Mouse (Mus musculus) left cerebral cortex, postnatal 14 days (tissue): ENCODE results near the gene Psmd3. TPM values are rescaled to one million over a fixed set of nuclear protein-coding genes. Genes with fewer than 3 reads are reported as not detected.
"Not testable (repeated sequence)": the region's sequence is repeated elsewhere in the genome, so short reads cannot be mapped to it uniquely, and the experiment has no call there.

Experiments used
- DNase-seq, 2 experiments: peaks; one replicate each; pipeline ENCODE4 v3.0.0; 2021 to 2022; ENCODE audit warnings: low spot score in 2 of 2, mixed read lengths in 1 of 2
- intact Hi-C: fragments of 180-260 bp; cut with DNase I; formaldehyde crosslinking; loops from one replicate; pipeline ENCODE4 v1.15.1; 2025
- total RNA-seq, 2 experiments: library from RNA; stranded (reverse); gene quantifications; 2 replicates each; pipeline ENCODE4 v1.2.3; 2021

The Psmd3 gene
- total RNA-seq, 2 experiments from 2014 or later, result 128 to 134 TPM

DNA sequence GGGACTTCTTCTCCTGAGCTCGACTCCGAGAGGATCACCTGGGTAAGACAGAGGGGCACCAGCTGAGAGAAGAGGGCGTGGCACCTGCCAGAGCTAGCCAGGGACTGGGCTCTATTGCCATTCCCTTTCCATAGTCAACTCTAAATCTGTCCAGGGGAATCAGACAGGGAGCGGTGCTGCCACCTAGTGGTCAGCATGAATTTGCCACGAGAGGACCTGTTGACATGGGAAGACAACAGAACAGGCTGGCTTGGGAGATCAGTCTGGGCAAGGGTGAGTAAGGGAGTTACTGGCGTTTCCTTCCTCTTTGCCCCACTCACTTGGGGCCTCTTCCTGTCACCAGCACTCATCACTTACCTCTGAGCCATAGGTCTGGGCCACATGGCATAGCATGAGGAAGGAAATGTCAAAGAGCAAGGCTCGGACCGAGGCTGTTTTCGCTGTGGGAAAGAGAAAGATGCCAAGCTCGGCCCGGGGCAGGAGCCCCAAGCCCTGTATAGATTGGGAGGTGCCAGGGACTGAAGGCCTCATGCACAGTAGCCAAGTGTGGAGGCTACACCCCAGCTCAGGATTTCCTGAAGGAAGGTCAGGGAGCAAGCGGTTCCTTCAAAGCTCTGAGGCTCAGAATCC, 28.2 kb downstream of the Psmd3 start:
- intact Hi-C loops, result no loop called here
- peak; percentile 79 to 80 for DNase-seq

DNA sequence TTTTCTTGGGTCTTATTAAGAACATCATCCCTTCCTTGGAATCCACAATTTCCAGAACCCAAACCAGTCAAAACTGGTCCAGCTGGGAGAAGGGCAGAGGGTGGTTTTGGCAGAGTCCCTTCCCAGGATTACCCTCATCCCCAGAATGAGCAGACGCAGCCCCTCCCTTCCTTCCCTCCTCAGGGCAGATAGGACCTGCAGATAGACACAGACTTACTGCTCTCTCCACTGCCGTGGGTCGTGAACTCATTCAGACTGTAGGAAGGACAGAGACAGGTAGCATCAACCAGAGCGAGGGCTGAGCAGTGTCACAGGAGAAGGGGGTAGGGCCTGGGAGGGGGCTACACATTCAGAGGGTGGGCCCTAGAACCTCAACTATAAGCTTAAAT, 28.7 kb downstream of the Psmd3 start:
- intact Hi-C loops, result no loop called here
- no peak for DNase-seq

DNA sequence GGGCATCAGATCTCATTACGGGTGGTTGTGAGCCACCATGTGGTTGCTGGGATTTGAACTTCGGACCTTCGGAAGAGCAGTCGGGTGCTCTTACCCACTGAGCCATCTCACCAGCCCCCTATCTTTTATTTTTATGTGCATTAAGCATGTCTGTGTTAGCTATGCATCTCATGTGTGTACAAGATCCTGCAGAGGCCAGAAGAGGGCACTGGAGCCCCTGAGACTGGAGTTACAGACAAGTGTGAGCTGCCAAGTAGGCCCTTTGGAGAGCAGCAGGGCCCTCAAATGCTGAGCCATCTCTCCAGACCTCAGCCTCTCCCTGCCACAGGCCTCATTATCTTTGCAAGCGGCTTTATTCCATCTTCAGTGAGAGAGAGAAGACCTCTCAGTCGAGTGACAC, 29.7 kb downstream of the Psmd3 start:
- intact Hi-C loops, result not testable (repeated sequence)
- DNase-seq, result peak; percentile 45 to 62

DNA sequence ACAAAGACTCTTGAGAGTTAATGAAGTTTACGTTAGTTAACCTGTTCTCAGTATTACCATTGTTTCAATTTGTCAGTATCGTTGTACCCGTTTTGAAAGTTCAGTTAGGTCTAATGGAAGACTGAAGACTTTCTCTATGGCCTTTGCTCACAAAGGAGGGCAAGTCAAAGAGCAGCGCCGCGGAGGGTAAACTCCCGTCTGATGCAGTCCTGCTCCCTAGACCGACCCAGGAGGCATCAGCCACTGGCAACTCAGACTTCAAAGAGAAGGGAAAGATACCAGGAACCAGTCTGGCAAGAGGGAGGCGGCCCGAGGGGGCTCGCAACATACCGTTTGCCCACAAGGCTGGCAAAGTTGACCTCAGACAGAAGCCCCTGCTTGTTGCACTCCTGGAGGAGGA, 31.3 kb downstream of the Psmd3 start:
- DNase-seq, result no peak
- intact Hi-C loops, result no loop called here

DNA sequence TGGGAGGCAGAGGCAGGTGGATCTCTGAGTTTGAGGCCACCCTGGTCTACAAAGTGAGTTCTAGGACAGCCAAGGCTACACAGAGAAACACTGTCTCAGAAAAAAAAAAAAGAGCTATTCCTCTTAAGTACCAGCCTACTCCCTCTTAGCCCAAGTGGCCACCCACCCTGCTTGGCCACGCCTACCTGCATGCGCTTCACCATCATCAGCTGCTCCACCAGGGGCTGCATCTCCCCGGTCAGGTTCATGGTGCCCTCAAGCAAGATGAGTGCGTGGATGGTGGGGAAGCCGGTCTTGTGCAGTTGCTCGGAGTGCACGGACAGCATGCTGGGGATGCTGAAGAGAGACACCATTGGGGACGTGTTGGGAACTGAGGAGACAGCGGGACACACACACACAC, 33.6 kb downstream of the Psmd3 start:
- no peak for DNase-seq
- intact Hi-C loops, result loop anchor here (2.0 to 5.0 kb wide), 2 partner anchors 45 to 71 kb away; no protein-coding TSS in a partner anchor

DNA sequence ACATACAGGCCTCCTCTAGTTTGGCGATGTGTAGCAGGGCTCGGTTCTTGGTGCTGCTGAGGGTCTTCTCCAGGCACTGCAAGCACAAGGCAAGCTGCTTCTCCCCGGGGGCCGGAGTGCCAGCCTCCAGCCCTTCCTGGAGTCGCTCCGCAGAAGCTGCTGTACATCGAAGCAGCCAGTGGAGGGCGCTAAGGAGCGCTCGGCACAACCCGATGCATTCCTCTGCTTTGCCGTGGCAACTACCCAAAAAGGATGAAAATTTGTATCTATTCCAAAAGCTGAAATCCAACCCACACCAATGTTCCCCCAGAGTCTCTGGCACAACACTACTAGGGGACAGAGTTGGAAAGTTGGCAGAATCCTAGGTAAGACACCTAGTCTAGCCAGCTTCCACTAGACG, 35.5 kb downstream of the Psmd3 start:
- intact Hi-C loops, result loop anchor here (2.0 to 5.0 kb wide), 2 partner anchors 43 to 69 kb away; no protein-coding TSS in a partner anchor
- peak; percentile 87 to 95 for DNase-seq

DNA sequence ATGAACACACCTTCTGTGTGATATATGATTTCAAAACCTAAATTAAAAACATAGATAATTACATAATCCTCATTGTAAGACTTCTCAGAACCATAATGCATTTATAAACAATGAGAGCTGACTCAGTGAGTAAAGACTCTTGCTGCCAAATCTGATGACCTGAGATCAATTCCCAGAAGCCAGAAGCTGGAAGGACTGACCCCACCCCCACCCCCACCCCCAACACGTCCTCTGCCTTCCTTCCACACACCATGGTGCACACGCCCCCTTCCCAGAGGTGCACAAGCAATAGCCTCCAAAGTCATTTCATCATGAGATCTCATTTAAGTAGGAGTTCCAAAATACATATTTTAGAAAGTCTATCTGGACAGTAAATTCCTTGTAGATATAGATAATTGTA, 38.4 kb downstream of the Psmd3 start:
- intact Hi-C loops, result no loop called here
- DNase-seq, result no peak

DNA sequence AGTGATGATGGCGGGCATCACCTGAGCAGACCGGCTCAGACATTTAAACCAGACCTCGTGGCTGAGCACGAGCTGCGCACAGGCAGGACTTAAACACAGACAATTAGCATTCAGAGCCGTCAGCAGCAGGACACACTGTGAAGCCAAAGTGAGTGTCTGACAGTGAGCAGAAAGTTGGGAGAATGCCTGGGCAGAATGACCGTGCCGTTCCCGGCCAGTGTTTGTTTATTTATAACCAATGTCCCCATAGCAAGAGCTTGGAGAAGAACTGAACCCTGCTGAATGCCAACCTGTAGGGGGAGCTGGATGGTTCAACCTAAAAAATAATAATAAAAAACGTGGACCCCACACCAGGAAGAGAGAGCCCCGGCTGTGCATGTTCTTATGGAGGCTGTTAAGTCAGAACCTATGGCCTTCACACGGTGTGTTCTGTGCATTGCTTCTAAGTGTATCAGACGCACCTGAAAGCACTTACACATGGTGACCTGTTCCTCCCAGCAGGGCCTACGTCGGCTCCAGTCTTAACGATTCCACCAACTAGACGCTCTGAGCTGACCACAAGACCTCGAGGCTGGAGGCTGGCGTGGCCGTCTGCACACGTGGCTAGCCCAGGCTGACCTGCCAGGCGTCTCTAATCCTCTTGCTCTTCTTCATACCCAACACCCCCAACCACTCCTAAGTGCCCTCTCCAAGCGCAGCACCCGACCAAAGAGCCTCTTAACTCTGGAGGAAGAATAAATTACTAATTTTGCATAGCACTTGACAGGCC, 39.3 kb downstream of the Psmd3 start:
- intact Hi-C loops, result no loop called here
- DNase-seq, result peak; percentile 65 to 87

DNA sequence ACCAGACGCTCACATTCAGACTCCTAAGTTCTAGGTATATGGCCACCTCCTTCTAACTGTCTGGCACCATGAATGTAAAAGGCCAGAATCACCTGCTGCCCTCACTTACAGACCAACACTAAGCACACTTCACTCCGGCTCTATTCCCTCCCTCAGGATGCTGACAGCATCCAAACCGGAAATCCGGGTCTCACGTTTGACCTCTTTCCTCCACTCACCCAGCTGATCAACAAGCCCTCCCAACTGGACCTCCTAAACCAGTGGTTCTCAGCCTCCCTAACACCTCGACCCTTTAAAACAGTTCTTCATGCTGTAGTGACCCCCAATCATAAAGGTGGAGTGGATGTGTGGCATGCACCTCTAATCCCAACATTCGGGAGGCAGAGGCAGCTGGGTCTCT, 40.7 kb downstream of the Psmd3 start:
- intact Hi-C loops, result no loop called here

DNA sequence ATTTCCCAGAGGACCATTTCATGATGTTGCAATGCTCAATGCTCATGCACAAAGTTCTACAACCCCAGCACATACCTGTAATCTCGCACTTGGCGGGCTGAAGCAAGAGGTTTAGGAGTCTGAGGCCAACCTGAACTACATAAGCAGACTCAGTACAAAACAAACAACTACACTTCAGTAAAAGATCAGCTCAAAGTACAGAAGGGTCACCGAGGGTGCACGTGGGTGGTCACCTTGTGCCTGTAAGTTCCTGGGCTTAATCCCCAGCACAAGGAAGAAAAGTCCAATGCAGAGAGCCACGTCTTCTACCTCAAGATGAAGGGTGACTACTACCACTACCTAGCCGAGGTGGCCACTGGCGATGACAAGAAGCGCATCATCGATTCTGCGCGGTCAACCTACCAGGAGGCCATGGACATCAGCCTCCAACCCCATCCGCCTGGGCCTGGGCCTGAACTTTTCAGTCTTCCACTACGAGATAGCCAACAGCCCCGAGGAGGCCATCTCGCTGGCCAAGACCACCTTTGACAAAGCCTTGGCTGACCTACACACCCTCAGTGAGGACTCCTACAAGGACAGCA, 43.7 kb downstream of the Psmd3 start:
- intact Hi-C loops, result no loop called here
- DNase-seq, result no peak

More for the DNA sequence above, 40.7 kb downstream of the Psmd3 start:
- DNase-seq, result no peak

DNA sequence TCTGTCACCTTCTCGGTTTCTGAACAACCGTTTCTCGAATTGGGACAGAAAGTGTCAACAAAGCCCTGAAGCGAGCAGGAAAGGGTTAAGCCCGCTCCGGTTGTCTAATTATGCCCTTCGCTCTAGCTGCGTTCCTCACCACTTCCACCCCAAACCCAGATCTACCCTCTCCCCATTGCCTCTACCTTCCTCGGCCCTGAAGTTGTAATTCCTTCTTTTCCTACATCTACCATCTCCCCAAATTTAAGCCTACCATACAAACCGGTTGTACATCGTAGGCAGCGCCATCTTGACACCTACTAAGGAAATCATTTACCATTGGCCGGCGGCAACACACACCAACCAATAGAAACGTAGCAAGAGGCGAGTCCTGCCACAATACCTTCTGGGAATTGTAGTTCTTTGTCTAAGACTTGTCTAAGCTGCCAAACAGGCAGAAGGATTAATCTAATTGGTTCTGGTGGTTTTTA, 46.8 kb downstream of the Psmd3 start, which contains the start of gene Med24:
TSS of gene Med24 (minus strand) at position 317 of the 470 bp plus-strand sequence.
- DNase-seq, result peak; percentile 91 to 97
- intact Hi-C loops, result no loop called here

DNA sequence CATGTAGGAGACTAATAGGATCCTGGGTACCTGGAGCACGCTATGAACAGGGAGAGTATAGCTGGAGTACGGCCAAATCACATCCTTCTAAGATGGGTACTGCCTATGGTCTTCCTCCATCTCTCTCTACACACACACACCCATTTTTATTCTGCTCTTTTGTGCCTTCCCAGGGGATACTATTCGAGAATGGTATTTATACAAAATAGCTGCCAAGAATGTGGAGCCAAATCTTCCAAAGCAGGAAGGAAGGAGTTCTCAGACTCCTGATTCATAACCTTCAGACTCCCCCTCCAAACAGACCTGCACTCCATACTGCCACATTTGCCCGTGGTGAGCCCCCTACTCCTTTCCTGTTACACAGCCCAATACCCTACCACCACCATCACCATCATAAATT, 48.4 kb downstream of the Psmd3 start:
- DNase-seq, result no peak
- intact Hi-C loops, result no loop called here

DNA sequence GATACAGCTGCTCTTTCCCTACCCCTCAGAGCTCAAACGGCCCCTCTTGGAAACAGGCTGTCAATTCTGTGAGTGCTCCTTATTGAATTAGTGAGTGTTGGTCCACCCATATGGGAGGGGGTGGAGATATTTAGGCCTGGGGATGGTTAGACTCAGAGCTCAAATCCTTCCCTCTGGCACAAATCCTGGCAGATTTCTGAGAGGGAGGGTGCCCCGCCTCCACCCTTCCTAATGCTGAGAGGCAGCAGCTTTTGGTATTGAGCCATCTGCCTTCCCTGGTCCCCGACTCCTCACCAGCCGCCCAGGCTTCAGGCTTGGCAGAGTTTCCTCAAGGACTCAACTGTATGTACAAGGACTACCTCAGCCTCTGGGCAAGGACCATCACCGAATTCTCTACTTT, 48.8 kb downstream of the Psmd3 start:
- peak; percentile 75 to 80 for DNase-seq
- intact Hi-C loops, result no loop called here

DNA sequence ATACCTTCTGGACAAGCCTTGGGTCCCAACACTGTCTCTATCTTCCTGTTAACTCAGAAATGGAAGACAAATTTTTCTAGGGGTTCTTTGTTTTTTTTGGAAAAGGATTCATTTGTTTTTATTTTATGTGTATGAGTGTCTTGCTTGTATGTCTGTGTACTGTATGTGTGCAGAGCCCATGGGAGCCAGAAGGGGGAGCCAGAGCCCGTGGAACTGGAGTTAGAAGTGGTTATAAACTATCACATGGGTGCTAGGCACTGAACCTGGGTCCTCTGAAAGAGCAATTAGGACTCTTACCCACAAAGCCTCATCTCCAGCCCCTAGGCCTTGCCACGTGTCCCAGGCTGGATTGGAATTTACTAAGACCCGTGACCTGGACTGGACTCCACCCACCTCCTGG, 51.7 kb downstream of the Psmd3 start:
- intact Hi-C loops, result no loop called here
- DNase-seq, result no peak

DNA sequence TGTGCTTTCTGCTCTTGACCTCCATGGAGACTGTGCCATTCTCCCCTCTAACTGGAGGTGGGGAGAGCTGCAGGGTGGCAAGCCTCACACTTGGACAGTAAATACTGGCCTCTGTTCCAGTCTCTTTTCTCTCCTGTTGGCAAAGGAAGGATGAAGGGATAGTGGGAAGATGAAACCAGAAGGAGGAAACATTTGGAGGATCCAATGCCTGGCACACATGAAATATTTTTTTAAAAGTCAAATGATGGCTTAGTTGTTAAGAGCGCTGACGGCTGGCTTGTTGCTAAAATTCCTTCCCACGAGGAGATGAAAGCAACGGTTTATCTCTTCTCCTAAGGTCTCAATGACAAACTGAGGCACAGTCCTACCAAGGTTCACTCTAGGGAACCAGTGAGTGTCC, 52.8 kb downstream of the Psmd3 start:
- intact Hi-C loops, result no loop called here
- no peak for DNase-seq

DNA sequence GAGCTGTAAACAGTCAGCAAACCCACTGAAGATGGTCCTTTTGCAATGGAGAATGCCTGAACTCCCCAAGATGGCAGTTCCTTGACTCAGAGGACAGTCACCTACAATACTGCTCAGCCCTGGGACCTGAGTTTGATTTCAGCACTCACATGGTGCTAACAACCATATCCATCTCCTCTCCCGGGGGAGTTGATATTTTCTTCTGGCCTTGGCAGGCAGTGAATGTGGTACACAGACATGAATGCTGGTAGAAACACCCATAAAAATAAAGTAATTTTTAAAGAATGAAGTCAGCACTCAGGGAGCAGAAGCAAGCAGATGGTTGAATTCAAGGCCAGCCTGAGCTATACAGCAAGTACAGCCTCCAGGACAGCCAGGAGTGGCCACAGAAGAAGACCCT, 53.8 kb downstream of the Psmd3 start:
- no peak for DNase-seq
- intact Hi-C loops, result no loop called here

DNA sequence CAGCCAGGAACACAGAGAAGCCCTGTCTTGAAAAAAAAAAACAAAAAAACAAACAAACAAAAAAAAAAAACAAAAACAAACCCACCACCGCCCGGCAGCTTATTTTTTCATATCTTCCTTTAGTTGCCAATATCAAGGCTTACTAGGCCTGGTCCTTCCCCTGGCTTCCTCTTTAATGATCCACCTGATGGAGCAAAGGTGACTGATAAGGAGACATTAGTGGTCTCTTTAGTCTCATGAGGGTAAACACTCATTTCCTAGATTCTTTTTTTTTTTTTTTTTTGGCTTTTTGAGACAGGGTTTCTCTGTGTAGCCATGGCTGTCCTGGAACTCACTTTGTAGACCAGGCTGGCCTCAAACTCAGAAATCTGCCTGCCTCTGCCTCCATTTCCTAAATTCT, 54.9 kb downstream of the Psmd3 start:
- DNase-seq, intact Hi-C loops: not testable (repeated sequence)

DNA sequence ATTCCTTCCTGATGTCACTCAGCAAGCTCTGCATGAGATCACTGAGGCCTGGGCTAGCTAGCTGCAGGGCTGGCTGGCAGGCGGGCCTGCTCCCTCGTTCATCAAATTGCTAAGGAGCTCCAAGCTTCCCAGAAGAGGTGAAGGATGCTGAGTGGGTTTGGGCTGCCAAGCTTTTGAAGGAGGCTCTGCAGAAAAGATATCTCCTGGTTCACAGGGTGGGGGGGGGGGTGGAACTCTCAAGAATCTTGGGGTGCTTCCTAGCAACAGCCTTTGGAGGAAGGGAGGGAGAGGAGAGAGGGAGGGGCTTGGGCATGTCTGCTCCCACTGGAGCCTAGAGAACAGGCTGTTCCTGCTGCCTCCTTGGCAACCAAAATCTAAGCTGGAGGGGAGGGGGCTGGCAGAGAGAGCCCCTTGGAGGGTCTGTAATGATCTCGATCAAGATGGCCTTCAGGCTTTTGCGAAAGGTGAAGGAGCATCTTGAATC, 56.1 kb downstream of the Psmd3 start:
- DNase-seq, result peak; percentile 73 to 90
- intact Hi-C loops, result no loop called here

DNA sequence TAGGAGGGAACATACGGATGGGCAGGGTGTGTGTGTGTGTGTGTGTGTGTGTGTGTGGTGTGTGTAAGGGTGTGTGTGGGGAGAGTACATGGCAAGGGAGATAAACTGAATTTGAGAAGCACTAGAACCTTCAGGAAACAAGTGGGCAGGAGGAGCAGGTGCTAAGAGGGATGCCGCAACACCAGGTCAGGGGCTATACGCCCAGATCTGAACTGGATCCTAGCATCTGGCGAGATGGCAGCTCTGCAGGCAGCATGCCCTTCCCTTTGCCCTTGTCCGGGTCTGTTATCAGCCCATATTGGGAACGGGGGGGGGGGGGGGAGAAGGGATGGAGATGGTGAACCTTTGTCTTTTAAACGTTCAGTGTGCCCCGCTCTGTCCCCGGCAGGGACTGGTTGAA, 56.6 kb downstream of the Psmd3 start:
- DNase-seq, result no peak
- intact Hi-C loops, result no loop called here

DNA sequence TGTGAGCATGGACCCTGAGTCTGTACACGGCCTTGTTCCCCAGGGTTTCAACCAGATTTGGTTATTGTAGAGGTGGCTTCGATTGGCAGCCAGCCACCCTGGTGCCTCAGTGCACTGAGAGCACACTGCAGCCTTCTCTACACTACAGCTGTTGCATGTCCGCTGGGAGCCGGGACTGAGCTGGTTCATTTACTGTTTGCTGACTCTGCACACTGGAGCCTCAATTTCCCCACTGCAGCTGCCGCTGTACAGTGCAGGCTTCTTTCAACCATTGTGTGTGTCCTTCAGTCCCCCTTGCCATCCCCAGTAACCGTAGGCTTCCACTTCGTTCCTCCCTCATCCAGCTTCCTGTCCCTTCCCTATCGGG, 57.7 kb downstream of the Psmd3 start:
- intact Hi-C loops, result loop anchor here (2.0 kb wide), 1 partner anchor 47 kb away; no protein-coding TSS in a partner anchor
- peak; percentile 52 to 69 for DNase-seq
